Mouse (Mus musculus) hindbrain, embryonic 15.5 days (tissue): ENCODE data around the gene R3hdm2. TPM values are rescaled to one million over a fixed set of nuclear protein-coding genes. Genes with fewer than 3 reads are reported as not detected.

Experiments
- ATAC-seq: fragments of 200-750 bp; cut with Nextera tagmentation; 2 replicates; pipeline ENCODE4 v1.8.0; 2017; ENCODE audit warnings: low read depth, moderate number of reproducible peaks, moderate TSS enrichment; ENCODE audit not compliant: low FRiP score
- H3K27ac ChIP-seq: fragments of 300-500 bp; sonication (generic); replicated peaks from 2 replicates; pipeline ENCODE4 v1.5.1; 2015; ENCODE audit warnings: mild to moderate bottlenecking, inconsistent platforms
- H3K27me3 ChIP-seq: fragments of 300-500 bp; sonication (generic); 2 replicates; pipeline ENCODE4 v1.6.1; 2015; ENCODE audit warnings: control low read depth, inconsistent platforms
- H3K36me3 ChIP-seq: fragments of 300-500 bp; sonication (generic); 2 replicates; pipeline ENCODE4 v1.6.1; 2015; ENCODE audit warnings: control low read depth, inconsistent platforms
- H3K4me1 ChIP-seq: fragments of 300-500 bp; sonication (generic); replicated peaks from 2 replicates; pipeline ENCODE4 v1.6.1; 2015; ENCODE audit warnings: control low read depth, inconsistent platforms
- H3K4me2 ChIP-seq: fragments of 300-500 bp; sonication (generic); 2 replicates; pipeline ENCODE4 v1.6.1; 2015; ENCODE audit warnings: moderate library complexity, mild to moderate bottlenecking, inconsistent platforms
- H3K4me3 ChIP-seq: fragments of 300-500 bp; sonication (generic); 2 replicates; pipeline ENCODE4 v1.5.1; 2015; ENCODE audit warnings: mild to moderate bottlenecking, inconsistent platforms
- H3K9ac ChIP-seq: fragments of 300-500 bp; sonication (generic); 2 replicates; pipeline ENCODE4 v1.6.1; 2015; ENCODE audit warnings: inconsistent platforms
- H3K9me3 ChIP-seq: fragments of 300-500 bp; sonication (generic); 2 replicates; pipeline ENCODE4 v1.6.1; 2016; ENCODE audit warnings: control low read depth, inconsistent platforms
- WGBS: fragments of 180-500 bp; shearing (Covaris S2); methylation state at CpG from one replicate; pipeline ENCODE4 v1.1.7; 2015; 5-methylcytosine and 5-hydroxymethylcytosine counted together
- polyA plus RNA-seq: library from polyadenylated mRNA; unstranded; fragments of >200 nt; fragmentation: Nextera tagmentation; extraction: Ambion mirVana; gene quantifications from 2 replicates; pipeline ENCODE4 v1.2.1, GENCODE M21; 2015

Gene R3hdm2
- polyA plus RNA-seq, 1 experiment from 2014 or later = 38.8 TPM

DNA sequence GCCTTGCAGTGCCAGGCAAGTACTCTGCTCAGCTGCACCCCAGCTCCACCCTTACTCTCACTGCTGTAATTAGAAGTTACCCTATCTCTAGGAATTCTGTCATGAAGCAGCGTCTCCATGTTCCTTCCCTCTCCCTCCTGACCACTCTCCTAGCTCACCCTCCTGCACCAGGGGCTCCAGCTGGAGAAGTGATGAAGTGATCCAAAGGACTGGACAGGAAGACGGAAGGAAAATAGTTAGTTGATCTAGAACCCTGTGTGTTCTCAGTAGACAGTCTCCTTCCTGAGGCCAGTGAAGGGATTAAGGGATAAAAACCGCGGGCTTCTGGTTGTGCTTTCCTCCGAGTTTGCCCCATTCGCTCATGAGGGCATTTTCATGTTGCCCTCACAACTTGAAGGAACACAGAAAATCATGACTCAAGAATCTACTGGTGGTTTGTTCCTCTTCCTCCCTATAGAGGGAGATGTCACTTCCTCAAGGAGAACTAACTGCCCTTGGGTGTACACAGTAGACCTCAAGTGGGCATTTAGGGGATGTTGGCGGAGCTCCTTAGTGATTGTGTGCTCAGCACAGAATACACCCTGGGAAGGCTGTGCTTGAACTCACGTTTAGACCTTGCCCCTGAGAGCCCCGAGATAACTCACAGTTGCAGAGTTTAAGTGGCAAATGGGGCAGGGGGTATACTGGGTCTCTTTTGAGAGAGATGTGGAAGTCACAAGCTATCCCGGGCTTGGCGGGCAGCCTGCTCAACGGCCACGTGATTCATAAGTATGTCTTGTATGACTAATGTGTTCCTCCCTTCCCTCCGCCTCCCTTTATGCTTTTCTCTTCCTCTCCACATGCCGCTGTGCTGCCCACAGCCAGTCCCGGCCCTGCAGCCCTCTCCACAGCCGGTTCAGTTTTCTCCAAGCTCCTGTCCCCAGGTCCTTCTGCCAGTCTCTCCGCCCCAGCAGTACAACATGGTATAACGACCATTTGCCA lies 101.0 kb downstream of the R3hdm2 start:
- peaks cover 32% of the 10 kb centered on the region for H3K36me3 ChIP-seq
- no peak overlapping the region for H3K4me2 ChIP-seq
- H3K9ac ChIP-seq = no peak overlapping the region
- H3K9me3 ChIP-seq = no peaks in the 10 kb centered on the region
- ATAC-seq = 0 out of 2 replicates have a peak, but pooled peaks have one; percentile 11
- no peak overlapping the region for H3K27ac ChIP-seq
- no peak overlapping the region for H3K4me3 ChIP-seq
- 83% methylated on average over 19 of the region's 19 CpGs for WGBS
- H3K4me1 ChIP-seq = no peaks in the 10 kb centered on the region
- H3K27me3 ChIP-seq = no peaks in the 10 kb centered on the region

DNA sequence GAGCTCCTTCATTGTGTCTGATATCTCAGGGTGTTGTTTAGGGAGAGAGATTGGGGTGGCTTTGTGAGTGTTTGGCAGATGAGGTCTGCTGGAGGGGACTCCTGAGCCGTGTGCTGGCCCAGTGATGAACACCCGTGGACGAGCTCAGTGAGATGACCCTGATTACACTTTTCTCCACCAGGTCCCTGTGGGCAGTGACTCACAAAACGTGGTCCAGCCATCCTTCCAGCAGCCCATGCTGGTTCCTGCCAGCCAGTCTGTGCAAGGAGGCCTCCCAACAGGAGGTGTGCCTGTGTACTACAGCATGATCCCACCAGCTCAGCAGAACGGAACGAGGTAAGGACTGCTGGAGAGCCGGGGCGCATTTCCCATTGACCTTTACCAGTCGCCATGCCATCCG lies 105.1 kb downstream of the R3hdm2 start:
- no peak overlapping the region for H3K9ac ChIP-seq
- peaks cover 32% of the 10 kb centered on the region for H3K36me3 ChIP-seq
- WGBS = 86% methylated on average over 10 of the region's 10 CpGs
- H3K4me3 ChIP-seq = no peak overlapping the region
- no peak overlapping the region for H3K4me2 ChIP-seq
- H3K4me1 ChIP-seq = peaks cover 20% of the 10 kb centered on the region
- no peak overlapping the region for H3K27ac ChIP-seq
- H3K27me3 ChIP-seq = no peaks in the 10 kb centered on the region
- H3K9me3 ChIP-seq = no peaks in the 10 kb centered on the region
- no peak for ATAC-seq

DNA sequence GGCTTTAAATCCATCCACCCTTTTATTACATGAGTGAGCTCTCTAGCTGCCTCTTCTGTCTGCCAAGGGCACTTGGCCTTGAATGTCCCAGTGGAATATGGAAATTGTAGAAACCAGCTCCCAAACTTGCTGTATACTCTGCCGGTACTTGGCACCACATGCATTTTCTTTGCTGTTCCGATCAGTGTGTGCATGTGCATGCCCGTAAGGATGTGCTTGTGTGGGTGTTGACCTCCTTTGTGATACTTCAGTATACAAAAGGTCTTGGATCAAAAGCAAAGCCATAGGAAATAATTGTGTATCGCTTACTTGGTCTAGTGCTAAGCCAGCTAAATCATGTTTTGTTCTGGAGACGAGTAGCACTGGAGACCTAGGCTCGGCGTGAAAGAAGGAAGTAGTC lies 108.7 kb downstream of the R3hdm2 start:
- ATAC-seq = no peak
- Histone ChIP-seq H3K4me2 (no peak overlapping the region), H3K9ac (no peak overlapping the region), H3K9me3 (no peaks in the 10 kb centered on the region), H3K27me3 (no peaks in the 10 kb centered on the region), H3K27ac (0 out of 2 replicates have a peak overlapping the region, but pooled peaks have one; percentile 25), H3K4me3 (no peak overlapping the region), H3K36me3 (peaks cover 38% of the 10 kb centered on the region; the same call in 1 of the 2 replicates), H3K4me1 (peaks cover 37% of the 10 kb centered on the region)
- WGBS = 80% methylated on average over 7 of the region's 7 CpGs

DNA sequence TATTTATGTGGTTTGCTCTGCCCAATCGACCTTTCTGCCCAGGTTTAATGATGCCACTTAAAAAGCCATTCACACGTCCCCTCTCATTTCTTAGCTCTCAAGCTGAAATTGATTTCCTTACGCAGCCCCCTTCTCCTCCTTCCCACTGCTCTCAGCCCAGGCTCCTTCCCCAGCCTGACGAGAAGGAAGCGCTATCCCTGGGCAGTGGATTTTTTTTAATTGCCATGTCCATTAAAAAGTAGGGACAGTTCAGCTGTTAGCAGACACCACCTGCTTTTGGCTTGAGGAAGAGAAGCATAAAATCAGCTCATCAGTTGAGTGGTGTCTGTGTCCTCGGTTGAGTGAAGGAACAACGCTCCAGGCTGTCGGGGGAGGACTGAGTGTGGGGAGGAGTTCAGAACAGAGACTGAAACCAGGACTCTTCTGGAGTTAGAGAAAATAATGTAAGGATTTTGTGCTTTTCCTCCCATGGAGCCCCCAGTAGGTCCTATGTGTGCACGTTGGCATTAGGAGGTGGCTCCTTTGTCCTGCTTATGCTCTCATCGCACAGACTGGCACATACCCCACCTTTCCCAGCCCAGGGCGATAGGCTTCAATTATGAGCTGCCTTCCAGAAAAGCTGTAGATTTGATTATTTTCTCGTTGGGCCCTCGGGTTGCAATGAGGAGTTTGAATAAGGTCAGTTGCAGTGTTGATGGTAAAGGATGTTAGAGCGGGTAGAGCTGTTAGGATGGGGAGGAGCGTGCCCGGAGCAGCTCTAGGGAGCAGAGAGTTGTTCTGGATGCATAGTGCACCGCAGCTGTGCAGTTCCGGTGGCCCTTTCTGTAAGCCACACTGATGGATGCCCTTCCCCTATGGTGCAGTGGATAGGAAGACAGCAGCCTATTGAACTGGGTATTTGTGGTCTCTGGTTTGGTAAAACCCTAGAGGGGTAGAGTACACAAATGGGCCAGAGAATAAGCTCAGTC lies 110.3 kb downstream of the R3hdm2 start:
- Histone ChIP-seq H3K4me2 (0 out of 2 replicates have a peak overlapping the region, but pooled peaks have one; percentile 19), H3K27ac (peak overlapping the region; percentile 75), H3K27me3 (no peaks in the 10 kb centered on the region), H3K4me1 (peaks cover 37% of the 10 kb centered on the region), H3K9me3 (no peaks in the 10 kb centered on the region), H3K4me3 (no peak overlapping the region), H3K9ac (no peak overlapping the region), H3K36me3 (peaks cover 34% of the 10 kb centered on the region)
- 56% methylated on average over 18 of the region's 18 CpGs for WGBS
- peak; percentile 61 for ATAC-seq

GRCm38 (mm10) chr10:127491128-127491512 lies 111.0 kb downstream of the R3hdm2 start:
- Histone ChIP-seq H3K27ac (peak overlapping the region; percentile 75), H3K27me3 (no peaks in the 10 kb centered on the region), H3K36me3 (peaks cover 39% of the 10 kb centered on the region), H3K4me1 (peaks cover 37% of the 10 kb centered on the region), H3K4me2 (no peak overlapping the region), H3K9ac (no peak overlapping the region), H3K9me3 (no peaks in the 10 kb centered on the region), H3K4me3 (no peak overlapping the region)
- 47% methylated on average over 8 of the region's 8 CpGs for WGBS
- peak; percentile 27; the same call in 1 of the 2 replicates for ATAC-seq

GRCm38 (mm10) chr10:127492118-127492517 lies 112.0 kb downstream of the R3hdm2 start:
- no peak for ATAC-seq
- no peak overlapping the region for H3K9ac ChIP-seq
- no peaks in the 10 kb centered on the region for H3K9me3 ChIP-seq
- peaks cover 37% of the 10 kb centered on the region for H3K4me1 ChIP-seq
- no peak overlapping the region for H3K4me3 ChIP-seq
- no peaks in the 10 kb centered on the region for H3K27me3 ChIP-seq
- whole genome bisulfite sequencing = 86% methylated on average over 3 of the region's 3 CpGs
- H3K36me3 ChIP-seq = peaks cover 46% of the 10 kb centered on the region
- no peak overlapping the region for H3K4me2 ChIP-seq
- 0 out of 2 replicates have a peak overlapping the region, but pooled peaks have one; percentile 75 for H3K27ac ChIP-seq

DNA sequence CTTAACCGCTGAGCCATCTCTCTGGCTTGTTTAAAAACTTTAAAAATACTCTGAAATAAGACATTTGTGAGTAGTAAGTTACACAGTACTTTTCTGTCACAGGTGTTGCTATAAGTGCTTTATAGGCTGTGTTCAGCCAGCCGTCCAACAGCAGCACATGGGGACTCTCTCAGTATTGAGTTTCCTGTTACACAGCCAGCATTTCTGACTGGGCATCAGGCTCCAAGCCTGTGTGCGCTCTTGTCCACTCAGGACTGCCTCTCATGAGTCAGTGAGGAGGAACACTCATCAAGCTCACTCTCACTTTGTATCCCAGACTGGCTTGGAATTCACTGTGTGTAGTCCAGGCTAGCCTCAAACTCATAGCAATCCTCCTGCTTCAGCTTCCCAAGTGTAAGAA lies 116.0 kb downstream of the R3hdm2 start:
- H3K27ac ChIP-seq = no peak overlapping the region
- no peak overlapping the region for H3K4me2 ChIP-seq
- no peaks in the 10 kb centered on the region for H3K9me3 ChIP-seq
- peaks cover 47% of the 10 kb centered on the region for H3K36me3 ChIP-seq
- WGBS = 94% methylated on average over 3 of the region's 3 CpGs
- no peak overlapping the region for H3K9ac ChIP-seq
- no peak overlapping the region for H3K4me3 ChIP-seq
- peaks cover 8% of the 10 kb centered on the region for H3K4me1 ChIP-seq
- H3K27me3 ChIP-seq = no peaks in the 10 kb centered on the region
- ATAC-seq = no peak

- peaks cover 31% of the 10 kb centered on the region for H3K36me3 ChIP-seq
- WGBS = 73% methylated on average over 5 of the region's 5 CpGs
- H3K4me2 ChIP-seq = no peak overlapping the region
These were observed 119.4 kb downstream of the R3hdm2 start for GRCm38 (mm10) chr10:127499516-127499915.

DNA sequence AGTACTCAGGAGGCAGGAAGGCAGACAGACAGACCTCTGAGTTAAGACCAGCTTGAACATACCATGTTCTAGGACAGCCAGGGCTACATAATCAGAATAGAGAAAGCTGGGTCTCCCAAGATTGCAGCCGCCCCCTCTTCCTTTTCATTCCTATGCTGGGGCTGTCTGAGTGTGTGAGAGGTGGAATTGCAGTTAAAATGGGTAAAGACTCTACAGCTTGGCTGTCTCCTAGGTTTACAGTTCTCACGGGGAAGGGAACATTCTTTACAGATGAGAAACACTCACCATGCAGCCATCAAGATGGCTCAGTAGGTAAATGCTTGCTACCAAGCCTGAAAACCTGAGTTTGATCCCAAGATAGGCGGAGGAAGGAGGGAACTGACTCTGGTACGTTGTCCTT lies 119.9 kb downstream of the R3hdm2 start:
- no peak overlapping the region for H3K4me3 ChIP-seq
- peaks cover 26% of the 10 kb centered on the region for H3K36me3 ChIP-seq
- H3K27me3 ChIP-seq = no peaks in the 10 kb centered on the region
- no peaks in the 10 kb centered on the region for H3K4me1 ChIP-seq
- H3K4me2 ChIP-seq = no peak overlapping the region
- ATAC-seq = no peak
- H3K9ac ChIP-seq = no peak overlapping the region
- 89% methylated on average over 4 of the region's 4 CpGs for WGBS
- no peaks in the 10 kb centered on the region for H3K9me3 ChIP-seq
- no peak overlapping the region for H3K27ac ChIP-seq

More at GRCm38 (mm10) chr10:127499516-127499915, 119.4 kb downstream of the R3hdm2 start:
- H3K4me3 ChIP-seq = no peak overlapping the region
- no peaks in the 10 kb centered on the region for H3K9me3 ChIP-seq
- peak overlapping the region; percentile 10; the same call in 1 of the 2 replicates for H3K27ac ChIP-seq
- no peaks in the 10 kb centered on the region for H3K4me1 ChIP-seq
- no peaks in the 10 kb centered on the region for H3K27me3 ChIP-seq
- ATAC-seq = no peak
- no peak overlapping the region for H3K9ac ChIP-seq

GRCm38 (mm10) chr10:127500894-127501893 lies 121.1 kb downstream of the R3hdm2 start, which contains the start of gene Stac3:
TSS of gene Stac3 (plus strand) at chr10:127501686.
- H3K4me1 ChIP-seq = no peaks in the 10 kb centered on the region
- H3K36me3 ChIP-seq = peaks cover 16% of the 10 kb centered on the region
- H3K9ac ChIP-seq = no peak within 1 kb of the TSS
- no peak within 1 kb of the TSS for H3K4me3 ChIP-seq
- H3K27me3 ChIP-seq = no peaks in the 10 kb centered on the region
- no peak within 1 kb of the TSS for H3K27ac ChIP-seq
- H3K9me3 ChIP-seq = no peaks in the 10 kb centered on the region
- no peak within 1 kb of the TSS for H3K4me2 ChIP-seq
- ATAC-seq = no peak
- WGBS = 80% methylated on average over 13 of the region's 13 CpGs

DNA sequence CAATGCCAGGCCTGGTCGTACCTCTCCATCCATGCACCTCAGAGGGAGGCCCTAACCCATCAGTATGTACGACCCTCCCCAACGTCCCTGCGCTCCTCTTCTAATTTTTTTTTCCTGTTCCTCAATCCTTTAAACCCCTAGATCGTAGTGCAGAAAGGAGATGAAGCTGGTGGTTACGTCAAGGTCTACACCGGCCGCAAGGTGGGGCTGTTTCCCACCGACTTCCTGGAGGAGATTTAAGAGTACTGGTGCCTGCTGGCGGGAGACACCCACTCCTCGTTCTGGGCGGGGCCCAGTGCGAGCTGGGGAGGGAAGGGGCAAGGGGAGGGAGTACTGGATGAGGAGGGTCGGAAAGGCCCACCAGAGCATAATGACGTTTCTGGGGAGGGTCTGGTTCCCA lies 128.1 kb downstream of the R3hdm2 start:
- Histone ChIP-seq H3K27me3 (0 out of 2 replicates have a peak, but pooled peaks cover 3% of the 10 kb centered on the region), H3K36me3 (no peaks in the 10 kb centered on the region), H3K9me3 (no peaks in the 10 kb centered on the region), H3K27ac (peak overlapping the region; percentile 99), H3K4me3 (peak overlapping the region; percentile 40), H3K9ac (no peak overlapping the region), H3K4me2 (peak overlapping the region; percentile 74), H3K4me1 (peaks cover 59% of the 10 kb centered on the region)
- ATAC-seq = no peak
- 4% methylated on average over 15 of the region's 15 CpGs for WGBS
